29 mouse cellular contexts compared by ENCODE assay signal in genomic region chr1:170303103-170303502, GRCm38 (mm10). TPM values are rescaled to one million over a fixed set of nuclear protein-coding genes. Genes with fewer than 3 reads are reported as not detected.
DNase-seq lines count a peak whose midpoint lies in the region; ATAC-seq and TF ChIP-seq lines count a peak whose summit lies in the region.
"Had no signal": no experiment of that assay in that cellular context is flagged by ENCODE, and none has a peak within 500 bp of the region (broad histone marks: within the 10 kb centered on the region; RNA-seq: fewer than 3 reads in every experiment).

No protein-coding gene starts in this region.

- intact Hi-C loops in heart, postnatal 25 days (cut with DNase I) = no loop called here
- intact Hi-C loops in left cerebral cortex, postnatal 36 days (cut with DNase I) = no loop called here

- H3K9me3 ChIP-seq in heart, embryonic 10.5 days = no peaks in the 10 kb centered on the region
- H3K9me3 ChIP-seq in midbrain, embryonic 11.5 days (ENCODE audit: control insufficient read depth, low read length) = no peaks in the 10 kb centered on the region
- H3K9me3 ChIP-seq in midbrain, embryonic 16.5 days (replicated peaks; ENCODE audit: control insufficient read depth, low read length, poor library complexity, severe bottlenecking) = no peaks in the 10 kb centered on the region
- no peaks in the 10 kb centered on the region for H3K9me3 ChIP-seq in liver, postnatal 0 days (ENCODE audit: low read length)
- H3K9me3 ChIP-seq: embryonic facial prominence, embryonic 13.5 days; forebrain, embryonic 12.5 days; kidney, embryonic 15.5 days; limb, embryonic 15.5 days; stomach, embryonic 15.5 days had no signal

- H3K9ac ChIP-seq in midbrain, embryonic 11.5 days (ENCODE audit: low read length) = no peak overlapping the region
- no peak overlapping the region for H3K9ac ChIP-seq in midbrain, embryonic 16.5 days (ENCODE audit: low read depth, low read length)
- no peak overlapping the region for H3K9ac ChIP-seq in liver, postnatal 0 days (replicated peaks)
- H3K9ac ChIP-seq: embryonic facial prominence, embryonic 13.5 days; forebrain, embryonic 12.5 days; kidney, embryonic 15.5 days; limb, embryonic 15.5 days; stomach, embryonic 15.5 days had no signal

- DNase-seq in heart, embryonic 10.5 days (ENCODE audit: low spot score) = peak; percentile 66
- no peak for DNase-seq in heart, postnatal 25 days (ENCODE audit: low spot score)
- DNase-seq in midbrain, embryonic 11.5 days (ENCODE audit: low spot score, missing footprints) = peak; percentile 88
- DNase-seq in liver, postnatal 0 days = no peak
- DNase-seq in left cerebral cortex, postnatal 36 days (ENCODE audit: low spot score in 2 of 2) = no peak
- DNase-seq in adipocyte (ENCODE audit: low spot score) = no peak
- DNase-seq: cerebellum, adult 8-10 months; gastrocnemius, postnatal 36 days; kidney, adult 11 months; layer of hippocampus, adult 9-11 months; left cerebral cortex, postnatal 4 days; lung, adult 2 months; thymus, postnatal 25 days had no signal

- TF ChIP-seq EP300 in liver, postnatal 0 days (IDR thresholded peaks at IDR 0.05; ENCODE audit: low read depth) = no peak

- H3K36me3 ChIP-seq in heart, embryonic 10.5 days = peaks cover 21% of the 10 kb centered on the region
- no peaks in the 10 kb centered on the region for H3K36me3 ChIP-seq in midbrain, embryonic 11.5 days (ENCODE audit: control insufficient read depth, insufficient read depth, low read length)
- no peaks in the 10 kb centered on the region for H3K36me3 ChIP-seq in midbrain, embryonic 16.5 days (ENCODE audit: control insufficient read depth, insufficient read depth, low read length)
- 0 out of 2 replicates have a peak, but pooled peaks cover 3% of the 10 kb centered on the region for H3K36me3 ChIP-seq in liver, postnatal 0 days (replicated peaks; ENCODE audit: insufficient read depth, low read length)
- H3K36me3 ChIP-seq: embryonic facial prominence, embryonic 13.5 days; limb, embryonic 15.5 days; stomach, embryonic 15.5 days had no signal

- H3K4me1 ChIP-seq in heart, embryonic 10.5 days = peaks cover 9% of the 10 kb centered on the region
- H3K4me1 ChIP-seq in midbrain, embryonic 11.5 days (ENCODE audit: control insufficient read depth, insufficient read depth, low read length) = no peaks in the 10 kb centered on the region
- H3K4me1 ChIP-seq in midbrain, embryonic 16.5 days (ENCODE audit: control insufficient read depth, insufficient read depth, low read length) = no peaks in the 10 kb centered on the region
- no peaks in the 10 kb centered on the region for H3K4me1 ChIP-seq in liver, postnatal 0 days (ENCODE audit: insufficient read depth)
- H3K4me1 ChIP-seq: embryonic facial prominence, embryonic 13.5 days; limb, embryonic 15.5 days; stomach, embryonic 15.5 days had no signal

- no peak overlapping the region for H3K4me3 ChIP-seq in heart, embryonic 10.5 days
- H3K4me3 ChIP-seq in midbrain, embryonic 11.5 days (ENCODE audit: low read depth, low read length) = no peak overlapping the region
- H3K4me3 ChIP-seq in midbrain, embryonic 16.5 days (ENCODE audit: low read depth, low read length) = no peak overlapping the region
- no peak overlapping the region for H3K4me3 ChIP-seq in liver, postnatal 0 days (ENCODE audit: low read depth, low read length)
- H3K4me3 ChIP-seq: embryonic facial prominence, embryonic 13.5 days; erythroblast, embryonic 14.5 days; forebrain, embryonic 12.5 days; kidney, embryonic 15.5 days; limb, embryonic 15.5 days; stomach, embryonic 15.5 days had no signal

- no peak overlapping the region for H3K4me2 ChIP-seq in midbrain, embryonic 11.5 days
- no peak overlapping the region for H3K4me2 ChIP-seq in midbrain, embryonic 16.5 days (ENCODE audit: low read length)
- H3K4me2 ChIP-seq in liver, postnatal 0 days (ENCODE audit: low read depth, low read length) = no peak overlapping the region
- H3K4me2 ChIP-seq: embryonic facial prominence, embryonic 13.5 days; forebrain, embryonic 12.5 days; kidney, embryonic 15.5 days; limb, embryonic 15.5 days; stomach, embryonic 15.5 days had no signal

- 60% methylated on average over 6 of the region's 6 CpGs for WGBS in heart, embryonic 10.5 days
- 38% methylated on average over 6 of the region's 6 CpGs for WGBS in midbrain, embryonic 11.5 days
- WGBS in midbrain, embryonic 16.5 days = 46% methylated on average over 6 of the region's 6 CpGs
- WGBS in liver, postnatal 0 days (ENCODE audit: insufficient replicate concordance) = 60% methylated on average over 6 of the region's 6 CpGs

- no peak for ATAC-seq in midbrain, embryonic 11.5 days (ENCODE audit: low FRiP score)
- no peak for ATAC-seq in midbrain, embryonic 16.5 days
- ATAC-seq in liver, postnatal 0 days = peak; percentile 67

- H3K27ac ChIP-seq in heart, embryonic 10.5 days = no peak overlapping the region
- H3K27ac ChIP-seq in midbrain, embryonic 11.5 days (ENCODE audit: low read depth, low read length) = no peak overlapping the region
- H3K27ac ChIP-seq in midbrain, embryonic 16.5 days (ENCODE audit: low read length) = no peak overlapping the region
- H3K27ac ChIP-seq in liver, postnatal 0 days (ENCODE audit: low read depth) = no peak overlapping the region
- H3K27ac ChIP-seq: embryonic facial prominence, embryonic 13.5 days; forebrain, embryonic 12.5 days; kidney, embryonic 15.5 days; limb, embryonic 15.5 days; stomach, embryonic 15.5 days had no signal

- TF ChIP-seq CTCF in liver, postnatal 0 days (IDR thresholded peaks at IDR 0.05; ENCODE audit: low read depth) = no peak

- H3K27me3 ChIP-seq in heart, embryonic 10.5 days (ENCODE audit: insufficient read depth, poor library complexity, severe bottlenecking) = no peaks in the 10 kb centered on the region
- H3K27me3 ChIP-seq in midbrain, embryonic 11.5 days (ENCODE audit: control insufficient read depth, insufficient read depth, low read length) = no peaks in the 10 kb centered on the region
- H3K27me3 ChIP-seq in midbrain, embryonic 16.5 days (ENCODE audit: control insufficient read depth, insufficient read depth, low read depth, low read length) = no peaks in the 10 kb centered on the region
- no peaks in the 10 kb centered on the region for H3K27me3 ChIP-seq in liver, postnatal 0 days (ENCODE audit: insufficient read depth, low read length)
- H3K27me3 ChIP-seq: embryonic facial prominence, embryonic 13.5 days; forebrain, embryonic 12.5 days; kidney, embryonic 15.5 days; limb, embryonic 15.5 days; stomach, embryonic 15.5 days had no signal

RNA-seq across cellular contexts. Expression of gene Gm7694, which starts 3.0 kb away (rescaled TPM):
- polyA plus RNA-seq in heart, embryonic 10.5 days (2016; fragmentation: Nextera tagmentation; extraction: Ambion mirVana) = 8.1 and 9.0 TPM in 2 replicates
- 10 to 100 TPM; 10.5 to 10.9 TPM for total RNA-seq in heart, postnatal 25 days (2021)
- 1.9 and 2.4 TPM in 2 replicates for polyA plus RNA-seq in midbrain, embryonic 11.5 days (2014; fragmentation: Nextera tagmentation; extraction: Ambion mirVana)
- polyA plus RNA-seq in midbrain, embryonic 16.5 days (2015; fragmentation: Nextera tagmentation; extraction: Ambion mirVana) = 1.5 and 1.7 TPM in 2 replicates
- 2.0 and 2.7 TPM in 2 replicates for polyA plus RNA-seq in liver, postnatal 0 days (2015; fragmentation: Nextera tagmentation; extraction: Ambion mirVana)
- total RNA-seq in left cerebral cortex, postnatal 36 days (2021) = 1 to 10 TPM; 1.5 to 4.1 TPM

RNA-seq across cellular contexts. Expression of gene Spata46, which starts 5.5 kb away (rescaled TPM):
- 2.0 and 3.6 TPM in 2 replicates for polyA plus RNA-seq in heart, embryonic 10.5 days (2016; fragmentation: Nextera tagmentation; extraction: Ambion mirVana)
- total RNA-seq in heart, postnatal 25 days (2021) = not detected
- 0.51 and 0.90 TPM in 2 replicates for polyA plus RNA-seq in midbrain, embryonic 11.5 days (2014; fragmentation: Nextera tagmentation; extraction: Ambion mirVana)
- polyA plus RNA-seq in midbrain, embryonic 16.5 days (2015; fragmentation: Nextera tagmentation; extraction: Ambion mirVana) = 0.76 and 0.90 TPM in 2 replicates
- polyA plus RNA-seq in liver, postnatal 0 days (2015; fragmentation: Nextera tagmentation; extraction: Ambion mirVana) = 0.24 and 0.48 TPM in 2 replicates
- not detected for total RNA-seq in left cerebral cortex, postnatal 36 days (2021)
- total RNA-seq: gastrocnemius, adult 18-20 months; gastrocnemius, postnatal 36 days; hematopoietic stem cell, adult 5-6 weeks; left cerebral cortex, adult 18-20 months; left cerebral cortex, postnatal 4 days; megakaryocyte, adult 5-6 weeks; MEL; midbrain, postnatal 0 days had no signal
- polyA plus RNA-seq: C2C12; erythroblast, embryonic 14.5 days; large intestine, adult 2 months; lung, adult 2 months had no signal

RNA-seq across cellular contexts. Expression of gene Sh2d1b1, which starts 26.0 kb away (rescaled TPM):
- 0.10 TPM in 1 of 2 replicates, not detected in the other for polyA plus RNA-seq in heart, embryonic 10.5 days (2016; fragmentation: Nextera tagmentation; extraction: Ambion mirVana)
- under 1 TPM; 0.13 to 0.14 TPM for total RNA-seq in heart, postnatal 25 days (2021)
- not detected in 2 replicates for polyA plus RNA-seq in midbrain, embryonic 11.5 days (2014; fragmentation: Nextera tagmentation; extraction: Ambion mirVana)
- not detected in 2 replicates for polyA plus RNA-seq in midbrain, embryonic 16.5 days (2015; fragmentation: Nextera tagmentation; extraction: Ambion mirVana)
- polyA plus RNA-seq in liver, postnatal 0 days (2015; fragmentation: Nextera tagmentation; extraction: Ambion mirVana) = 0.31 and 0.46 TPM in 2 replicates
- not detected for total RNA-seq in left cerebral cortex, postnatal 36 days (2021)
- total RNA-seq: gastrocnemius, adult 18-20 months; gastrocnemius, postnatal 36 days; MEL; midbrain, postnatal 0 days had no signal
- polyA plus RNA-seq: embryonic facial prominence, embryonic 13.5 days; erythroblast, embryonic 14.5 days; midbrain, postnatal 0 days; neural tube, embryonic 14.5 days had no signal

Comparison
In these comparisons a context has a peak if more than half of its experiments do, and no peak if none do; other contexts are left out.
1. DNase-seq: peak in heart, embryonic 10.5 days (single experiment) and midbrain, embryonic 11.5 days (single experiment); none in heart, postnatal 25 days (single experiment), liver, postnatal 0 days (single experiment), left cerebral cortex, postnatal 36 days (0 of 2) and adipocyte (single experiment).